Mouse (Mus musculus): Measurements from ENCODE around the gene Ttc41. TPM values are rescaled to one million over a fixed set of nuclear protein-coding genes. Genes with fewer than 3 reads are reported as not detected.
A peak's percentile ranks its signal among the peaks of the same experiment; 100 is the strongest.
"Not testable (repeated sequence)": the region's sequence is repeated elsewhere in the genome, so short reads cannot be mapped to it uniquely, and the experiment has no call there.

Ttc41 gene
- polyA plus RNA-seq (2015; fragmentation: Nextera tagmentation; extraction: Ambion mirVana), result 1.5 and 2.1 TPM in 2 replicates

DNA sequence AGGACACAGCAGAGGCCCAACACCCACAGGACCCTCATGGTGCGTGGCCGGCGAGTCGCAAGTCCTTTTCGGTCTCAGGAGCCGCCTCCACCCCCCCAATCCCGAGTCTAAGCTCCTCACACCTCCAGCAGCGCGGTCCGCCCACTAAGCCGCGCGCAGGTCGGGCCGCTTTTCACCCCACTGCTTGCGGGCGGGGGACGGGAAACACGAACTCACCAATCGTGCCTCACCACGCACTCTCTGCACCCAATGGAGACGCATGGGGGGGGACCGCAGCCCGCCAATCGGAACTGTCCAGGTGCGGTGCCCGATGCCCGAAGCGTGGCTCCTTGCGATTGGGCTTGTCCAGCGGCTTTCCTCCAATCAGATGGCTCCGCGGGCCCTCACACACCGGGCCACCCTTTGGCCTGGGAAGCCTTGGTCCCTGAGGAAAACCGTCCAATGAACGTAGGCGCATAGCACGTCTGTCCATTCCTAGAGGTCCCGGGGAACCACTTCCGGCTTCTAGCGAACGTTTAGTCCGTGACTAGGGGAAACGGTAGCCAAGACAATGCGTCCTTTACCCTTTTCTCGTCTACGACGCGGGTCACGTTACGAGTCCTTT, at the start of gene Ttc41, which contains the start of gene Hsp90b1:
Gene Ttc41 (plus strand): TSS at position 494 of the 604 bp plus-strand sequence.
Gene Hsp90b1 (minus strand): TSS at position 192 of the 604 bp plus-strand sequence.
- peak within 1 kb of the TSS; percentile 98 for H3K27ac ChIP-seq (ENCODE audit: low read length)
- peak; percentile 98 for ATAC-seq (ENCODE audit: low FRiP score, low TSS enrichment)
- H3K4me3 ChIP-seq (ENCODE audit: low read length), result peak within 1 kb of the TSS; percentile 71
- peaks cover 30% of the 10 kb centered on the region for H3K36me3 ChIP-seq (ENCODE audit: insufficient read depth, low read length)
- no peaks in the 10 kb centered on the region for H3K9me3 ChIP-seq (ENCODE audit: low read length)
- H3K4me2 ChIP-seq (replicated peaks; ENCODE audit: low read depth, low read length), result peak within 1 kb of the TSS; percentile 79
- peaks cover 43% of the 10 kb centered on the region for H3K4me1 ChIP-seq (ENCODE audit: insufficient read depth, low read length)
- H3K9ac ChIP-seq (replicated peaks; ENCODE audit: low read length), result peak within 1 kb of the TSS; percentile 91
- under 1% methylated on average over 51 of the region's 51 CpGs for WGBS
- no peaks in the 10 kb centered on the region for H3K27me3 ChIP-seq (ENCODE audit: insufficient read depth, low read length)

DNA sequence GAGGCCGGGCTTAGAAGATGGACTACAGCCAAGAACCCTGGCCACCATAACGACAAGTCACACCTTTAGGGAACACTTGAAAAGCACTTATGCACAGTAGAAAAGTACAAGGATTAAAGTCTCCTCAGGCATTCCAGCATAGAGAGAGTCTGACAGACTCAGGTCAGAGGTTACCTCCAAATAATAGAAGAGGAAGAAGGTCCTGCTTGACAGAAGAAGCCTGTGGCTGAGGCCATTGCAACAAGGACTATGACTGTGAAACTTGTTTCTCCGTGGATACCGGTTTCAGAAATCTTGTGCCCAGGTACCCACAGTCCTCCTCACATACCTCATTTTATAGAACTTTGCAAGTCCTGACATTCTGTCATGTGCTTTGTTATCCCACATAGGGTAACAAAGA, 35.1 kb upstream of the Ttc41 start:
- not testable (repeated sequence) for H3K4me2 ChIP-seq (replicated peaks; ENCODE audit: low read depth, low read length); H3K4me1 ChIP-seq (ENCODE audit: insufficient read depth, low read length); H3K27me3 ChIP-seq (ENCODE audit: insufficient read depth, low read length); H3K9me3 ChIP-seq (ENCODE audit: low read length); H3K9ac ChIP-seq (replicated peaks; ENCODE audit: low read length); ATAC-seq (ENCODE audit: low FRiP score, low TSS enrichment); H3K27ac ChIP-seq (ENCODE audit: low read length); H3K36me3 ChIP-seq (ENCODE audit: insufficient read depth, low read length); H3K4me3 ChIP-seq (ENCODE audit: low read length)
- 87% methylated on average over 4 of the region's 4 CpGs for WGBS

DNA sequence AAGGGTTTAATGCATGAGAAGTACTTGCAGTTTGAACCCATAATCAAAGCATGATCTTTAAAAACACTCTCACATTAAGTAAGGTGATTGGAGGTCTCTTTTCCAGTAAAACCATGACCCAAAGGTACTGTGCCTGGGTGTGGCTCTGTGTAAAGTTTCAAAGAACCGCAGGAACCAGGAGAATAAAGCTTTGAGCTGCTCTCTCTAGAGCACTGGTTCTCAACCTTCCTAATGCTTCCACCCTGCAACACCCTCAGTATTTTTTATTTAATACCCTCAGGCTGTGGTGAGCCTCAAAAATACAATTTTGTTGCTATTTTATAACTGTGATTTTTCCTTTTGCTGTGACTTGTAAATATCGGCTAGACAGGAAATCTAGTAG, 20.8 kb upstream of the Ttc41 start:
- Histone ChIP-seq H3K4me2 (replicated peaks; ENCODE audit: low read depth, low read length) (peak overlapping the region; percentile 70), H3K27ac (ENCODE audit: low read length) (peak overlapping the region; percentile 80; the same call in 1 of the 2 replicates), H3K4me3 (ENCODE audit: low read length) (peak overlapping the region; percentile 67)
- not testable (repeated sequence) for H3K9me3 ChIP-seq (ENCODE audit: low read length); H3K4me1 ChIP-seq (ENCODE audit: insufficient read depth, low read length); H3K9ac ChIP-seq (replicated peaks; ENCODE audit: low read length); H3K27me3 ChIP-seq (ENCODE audit: insufficient read depth, low read length); H3K36me3 ChIP-seq (ENCODE audit: insufficient read depth, low read length)
- 30% methylated on average over 2 of the region's 2 CpGs for WGBS
- ATAC-seq (ENCODE audit: low FRiP score, low TSS enrichment), result peak; percentile 26; the same call in 1 of the 2 replicates

DNA sequence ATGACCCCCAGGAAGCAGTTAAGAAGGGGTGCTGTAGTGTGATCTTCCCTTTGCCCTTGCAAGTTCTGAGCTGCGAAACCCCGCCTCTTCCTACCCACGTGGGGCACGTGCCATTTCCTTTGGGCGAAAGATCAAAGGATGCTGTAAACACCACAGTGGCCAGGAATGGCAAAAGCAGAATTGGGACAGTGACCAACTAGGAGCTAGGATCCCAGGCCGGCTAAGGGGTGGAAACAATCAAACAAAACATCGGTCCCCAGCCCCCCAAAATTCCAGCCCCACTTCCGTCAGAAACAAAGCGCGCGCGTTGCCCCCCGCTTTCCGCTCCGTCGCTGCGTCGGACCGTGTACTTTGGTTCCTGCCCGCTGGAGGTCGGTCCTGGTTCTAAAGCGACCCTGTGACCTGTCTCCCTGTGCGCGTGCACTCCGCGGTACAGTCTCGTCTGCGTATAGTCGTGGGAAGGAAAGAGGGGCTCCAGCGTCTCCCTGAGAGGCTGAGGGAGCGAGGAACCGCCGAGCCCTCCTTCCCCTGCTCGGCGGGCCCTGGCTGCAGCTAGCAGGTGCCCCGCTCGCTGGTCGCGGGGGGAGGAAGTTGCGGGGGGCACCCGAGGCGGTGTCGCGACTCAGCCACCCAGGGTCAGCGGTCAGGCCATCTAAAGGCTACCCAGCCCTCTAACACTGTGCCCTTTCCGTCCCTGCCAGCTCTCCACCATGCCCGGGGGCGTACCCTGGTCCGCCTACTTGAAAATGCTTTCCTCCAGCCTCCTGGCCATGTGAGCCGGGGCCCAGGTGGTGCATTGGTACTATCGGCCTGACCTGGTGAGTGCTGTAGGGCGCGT, 20.2 kb upstream of the Ttc41 start:
- Histone ChIP-seq H3K4me2 (replicated peaks; ENCODE audit: low read depth, low read length) (peak overlapping the region; percentile 70), H3K9ac (replicated peaks; ENCODE audit: low read length) (peak overlapping the region; percentile 90), H3K4me3 (ENCODE audit: low read length) (peak overlapping the region; percentile 67), H3K27ac (ENCODE audit: low read length) (peak overlapping the region; percentile 80)
- WGBS, result under 1% methylated on average over 38 of the region's 53 CpGs
- H3K4me1 ChIP-seq (ENCODE audit: insufficient read depth, low read length); H3K36me3 ChIP-seq (ENCODE audit: insufficient read depth, low read length); H3K9me3 ChIP-seq (ENCODE audit: low read length); H3K27me3 ChIP-seq (ENCODE audit: insufficient read depth, low read length): not testable (repeated sequence)
- ATAC-seq (ENCODE audit: low FRiP score, low TSS enrichment), result peak; percentile 91

DNA sequence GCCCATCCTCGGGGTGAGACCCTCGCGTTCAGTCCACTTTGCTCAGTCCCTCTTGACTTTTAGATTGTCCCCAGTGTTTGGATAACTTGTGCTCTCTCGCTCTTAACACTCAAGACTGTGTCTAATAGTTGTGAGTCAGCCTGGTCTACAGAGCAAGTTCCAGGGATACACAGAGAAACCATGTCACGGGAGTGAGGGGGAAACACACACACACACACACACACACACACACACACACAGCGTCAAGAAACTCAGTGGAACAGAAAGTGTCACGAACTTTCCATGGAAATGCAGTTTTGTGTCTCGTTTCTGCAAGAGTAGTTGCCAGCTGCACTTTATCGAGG, 19.6 kb upstream of the Ttc41 start:
- ATAC-seq (ENCODE audit: low FRiP score, low TSS enrichment); H3K9me3 ChIP-seq (ENCODE audit: low read length): not testable (repeated sequence)
- 11% methylated on average over 9 of the region's 9 CpGs for WGBS

DNA sequence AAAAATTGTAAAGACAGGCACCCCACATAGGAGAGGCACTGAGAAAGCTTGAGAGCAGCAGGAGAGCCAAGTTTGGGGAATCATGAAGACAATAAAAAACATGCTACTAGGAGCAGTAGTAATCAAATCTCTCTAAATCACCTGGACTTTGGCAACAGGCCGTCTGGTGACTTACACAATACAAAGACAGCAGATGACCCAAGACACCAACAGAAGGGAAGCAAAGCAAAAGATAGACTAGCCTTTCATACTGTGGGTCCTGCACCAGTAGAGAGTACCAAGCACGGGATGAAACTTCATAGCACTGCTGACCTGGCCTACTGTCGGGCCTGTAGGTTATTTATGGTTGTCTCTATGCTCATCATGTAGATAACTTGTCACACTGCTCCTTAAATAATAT, 5.4 kb upstream of the Ttc41 start:
- Histone ChIP-seq H3K4me1 (ENCODE audit: insufficient read depth, low read length) (peaks cover 43% of the 10 kb centered on the region), H3K27ac (ENCODE audit: low read length) (no peak overlapping the region), H3K4me2 (replicated peaks; ENCODE audit: low read depth, low read length) (peak overlapping the region; percentile 30), H3K36me3 (ENCODE audit: insufficient read depth, low read length) (peaks cover 62% of the 10 kb centered on the region), H3K4me3 (ENCODE audit: low read length) (no peak overlapping the region), H3K27me3 (ENCODE audit: insufficient read depth, low read length) (no peaks in the 10 kb centered on the region), H3K9me3 (ENCODE audit: low read length) (no peaks in the 10 kb centered on the region), H3K9ac (replicated peaks; ENCODE audit: low read length) (peak overlapping the region; percentile 2; the same call in 1 of the 2 replicates)
- 45% methylated on average over 3 of the region's 3 CpGs for WGBS
- no peak for ATAC-seq (ENCODE audit: low FRiP score, low TSS enrichment)

More for the DNA sequence above, 19.6 kb upstream of the Ttc41 start:
- Histone ChIP-seq H3K4me2 (replicated peaks; ENCODE audit: low read depth, low read length) (peak overlapping the region; percentile 70), H3K9ac (replicated peaks; ENCODE audit: low read length) (peak overlapping the region; percentile 90), H3K4me3 (ENCODE audit: low read length) (peak overlapping the region; percentile 67)
- H3K27me3 ChIP-seq (ENCODE audit: insufficient read depth, low read length); H3K4me1 ChIP-seq (ENCODE audit: insufficient read depth, low read length); H3K36me3 ChIP-seq (ENCODE audit: insufficient read depth, low read length); H3K27ac ChIP-seq (ENCODE audit: low read length): not testable (repeated sequence)

DNA sequence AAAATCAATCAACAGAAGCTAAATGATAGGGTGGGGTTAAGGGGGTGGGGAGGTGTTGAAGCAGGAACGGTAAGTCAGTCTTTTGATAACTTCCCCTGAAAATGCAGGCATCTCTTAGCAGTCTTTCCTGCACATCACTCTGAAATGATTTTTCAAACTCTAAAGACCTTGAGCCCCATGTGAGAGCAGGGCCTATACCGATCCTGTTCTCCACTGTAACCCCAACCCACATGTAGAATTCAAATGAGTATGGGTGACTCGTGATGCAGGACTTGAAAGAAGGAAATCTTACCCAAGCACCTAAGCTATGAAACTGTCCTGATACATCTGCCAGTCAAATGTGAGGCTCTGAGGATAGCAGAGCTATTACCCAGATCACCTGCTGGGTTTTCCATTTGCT, 4.6 kb upstream of the Ttc41 start:
- no peak for ATAC-seq (ENCODE audit: low FRiP score, low TSS enrichment)
- no peaks in the 10 kb centered on the region for H3K27me3 ChIP-seq (ENCODE audit: insufficient read depth, low read length)
- H3K9me3 ChIP-seq (ENCODE audit: low read length), result no peaks in the 10 kb centered on the region
- no peak overlapping the region for H3K27ac ChIP-seq (ENCODE audit: low read length)
- H3K4me1 ChIP-seq (ENCODE audit: insufficient read depth, low read length), result peaks cover 43% of the 10 kb centered on the region
- peaks cover 55% of the 10 kb centered on the region for H3K36me3 ChIP-seq (ENCODE audit: insufficient read depth, low read length)
- 55% methylated on average over 3 of the region's 3 CpGs for WGBS
- peak overlapping the region; percentile 0; the same call in 1 of the 2 replicates for H3K4me3 ChIP-seq (ENCODE audit: low read length)
- H3K4me2 ChIP-seq (replicated peaks; ENCODE audit: low read depth, low read length), result peak overlapping the region; percentile 30
- H3K9ac ChIP-seq (replicated peaks; ENCODE audit: low read length), result no peak overlapping the region

DNA sequence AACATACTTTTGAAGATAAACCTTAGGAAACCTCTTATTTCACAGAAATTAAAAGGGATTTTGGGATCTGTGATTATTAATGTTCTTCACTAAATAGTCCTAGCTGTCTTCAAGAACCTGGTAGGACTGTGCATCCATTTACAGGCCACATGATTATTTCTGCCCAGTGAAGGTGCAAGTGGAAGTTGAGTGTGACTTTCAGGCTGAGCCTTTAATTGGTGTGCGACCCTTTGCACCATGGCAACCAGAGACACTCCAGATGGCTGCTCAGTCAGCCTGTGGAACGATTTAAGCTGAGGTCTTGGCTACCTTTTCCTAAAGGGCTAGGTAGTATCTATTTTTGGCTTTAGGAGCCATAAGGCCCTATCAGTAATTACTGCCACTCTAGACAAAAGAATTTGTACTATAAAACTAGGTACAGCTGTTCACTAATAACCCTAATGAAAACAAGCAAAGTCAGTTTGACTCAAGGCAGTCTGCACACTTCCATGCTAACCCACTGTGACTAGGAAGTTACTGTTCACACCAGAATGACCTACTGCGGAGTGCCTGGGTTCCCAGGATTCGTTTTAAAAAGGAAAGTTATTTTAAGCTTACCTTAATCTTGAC, 3.2 kb upstream of the Ttc41 start:
- Histone ChIP-seq H3K9ac (replicated peaks; ENCODE audit: low read length) (no peak overlapping the region; the same call in 1 of the 2 replicates), H3K4me1 (ENCODE audit: insufficient read depth, low read length) (peaks cover 51% of the 10 kb centered on the region), H3K9me3 (ENCODE audit: low read length) (no peaks in the 10 kb centered on the region), H3K36me3 (ENCODE audit: insufficient read depth, low read length) (peaks cover 52% of the 10 kb centered on the region), H3K27me3 (ENCODE audit: insufficient read depth, low read length) (no peaks in the 10 kb centered on the region), H3K27ac (ENCODE audit: low read length) (no peak overlapping the region), H3K4me3 (ENCODE audit: low read length) (peak overlapping the region; percentile 71), H3K4me2 (replicated peaks; ENCODE audit: low read depth, low read length) (peak overlapping the region; percentile 79; the same call in 1 of the 2 replicates)
- WGBS, result 42% methylated on average over 4 of the region's 4 CpGs
- ATAC-seq (ENCODE audit: low FRiP score, low TSS enrichment), result no peak

DNA sequence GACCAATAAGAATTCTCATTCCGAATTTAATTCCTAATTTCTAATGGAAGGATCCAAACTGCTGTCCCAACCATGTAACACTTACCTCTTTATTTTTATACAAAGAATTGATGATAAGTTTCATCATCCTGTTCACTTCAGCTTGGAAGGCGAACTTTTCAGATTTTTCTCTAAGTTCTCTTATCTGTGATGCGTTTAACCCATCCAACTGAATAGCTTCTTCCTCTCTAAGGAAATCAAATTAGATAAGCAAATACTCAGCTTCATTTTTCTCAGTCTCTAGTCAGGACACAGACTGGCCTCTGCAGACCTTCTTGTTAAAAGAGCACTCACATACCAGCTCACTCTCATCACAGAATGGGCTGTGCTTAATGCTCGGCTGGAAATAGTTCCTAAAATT, 2.2 kb upstream of the Ttc41 start:
- peak overlapping the region; percentile 71 for H3K4me3 ChIP-seq (ENCODE audit: low read length)
- no peaks in the 10 kb centered on the region for H3K9me3 ChIP-seq (ENCODE audit: low read length)
- H3K36me3 ChIP-seq (ENCODE audit: insufficient read depth, low read length), result peaks cover 44% of the 10 kb centered on the region
- H3K27ac ChIP-seq (ENCODE audit: low read length), result no peak overlapping the region
- peaks cover 51% of the 10 kb centered on the region for H3K4me1 ChIP-seq (ENCODE audit: insufficient read depth, low read length)
- peak overlapping the region; percentile 79 for H3K4me2 ChIP-seq (replicated peaks; ENCODE audit: low read depth, low read length)
- no peaks in the 10 kb centered on the region for H3K27me3 ChIP-seq (ENCODE audit: insufficient read depth, low read length)
- ATAC-seq (ENCODE audit: low FRiP score, low TSS enrichment), result no peak
- WGBS, result 57% methylated on average over 4 of the region's 4 CpGs
- peak overlapping the region; percentile 91 for H3K9ac ChIP-seq (replicated peaks; ENCODE audit: low read length)
